Mouse (Mus musculus): Measurements from ENCODE around the gene Casc3. TPM values are rescaled to one million over a fixed set of nuclear protein-coding genes. Genes with fewer than 3 reads are reported as not detected.

Casc3 gene
- total and polyA plus RNA-seq, 3 experiments, result 14.4 to 71.7 (median 16.7) TPM

GRCm38 (mm10) chr11:98767713-98768112 lies 37.0 kb upstream of the Casc3 start:
- no peak overlapping the region for H3K4me3 ChIP-seq (replicated peaks in 1 of 3; ENCODE audit: low read depth in 2 of 3, low read length in 2 of 3, poor library complexity in 1 of 3)
- no peak for DNase-seq (ENCODE audit: extremely low read depth)
- H3K27ac ChIP-seq (ENCODE audit: insufficient read depth, low read depth), result no peak overlapping the region
- in situ Hi-C loops (cut with MboI; ENCODE audit: low pct_ligation_motif_present, low pct_unique_long_range_greater_than_20kb, low sequenced_read_pairs) (no loop called here), dilution Hi-C loops (cut with MboI; ENCODE audit: extremely low pct_ligation_motif_present, extremely low pct_unique_long_range_greater_than_20kb, low sequenced_read_pairs) (no loop called here)
- no peaks in the 10 kb centered on the region for H3K27me3 ChIP-seq (replicated peaks)
- no peak overlapping the region for H3K4me2 ChIP-seq (ENCODE audit: insufficient read depth, low read depth, poor library complexity, severe bottlenecking)
- TF ChIP-seq CTCF (conservative IDR thresholded peaks at IDR 0.05 in 1 of 2, IDR thresholded peaks at IDR 0.05 in 1 of 2; ENCODE audit: low read depth in 2 of 2, low read length in 2 of 2), result no peak
- no peak for TF ChIP-seq MEF2A (IDR thresholded peaks at IDR 0.05; ENCODE audit: borderline replicate concordance, low read depth, low read length)
- no peak for TF ChIP-seq RCOR1 (conservative IDR thresholded peaks at IDR 0.05; ENCODE audit: low read depth, low read length)
- no peak for TF ChIP-seq ETS1 (conservative IDR thresholded peaks at IDR 0.05; ENCODE audit: low read depth, low read length)
- TF ChIP-seq MXI1 (IDR thresholded peaks at IDR 0.05; ENCODE audit: low read depth, low read length), result no peak
- TF ChIP-seq IRF4 (IDR thresholded peaks at IDR 0.05; ENCODE audit: low read depth, low read length), result no peak
- TF ChIP-seq PAX5 (IDR thresholded peaks at IDR 0.05; ENCODE audit: low read length), result no peak
- TF ChIP-seq E2F4 (IDR thresholded peaks at IDR 0.05; ENCODE audit: insufficient replicate concordance, low read depth, low read length), result no peak
- no peak for TF ChIP-seq CHD2 (IDR thresholded peaks at IDR 0.05; ENCODE audit: low read length)
- TF ChIP-seq USF2 (conservative IDR thresholded peaks at IDR 0.05; ENCODE audit: low read depth, low read length), result no peak
- no peak for TF ChIP-seq MAFK (IDR thresholded peaks at IDR 0.05; ENCODE audit: insufficient replicate concordance, low read length)
- no peak for TF ChIP-seq JUN (IDR thresholded peaks at IDR 0.05; ENCODE audit: insufficient read depth, low read depth, low read length)
- TF ChIP-seq ZNF384 (IDR thresholded peaks at IDR 0.05; ENCODE audit: low read depth, low read length), result no peak
- TF ChIP-seq BHLHE40 (IDR thresholded peaks at IDR 0.05; ENCODE audit: low read depth, low read length), result no peak
- peaks cover 17 to 23% of the 10 kb centered on the region in 2 experiments for H3K4me1 ChIP-seq (ENCODE audit: control insufficient read depth in 1 of 2, insufficient read depth in 2 of 2)
- H3K79me2 ChIP-seq (replicated peaks; ENCODE audit: control insufficient read depth, extremely low read depth, insufficient read depth, poor library complexity, severe bottlenecking), result no peaks in the 10 kb centered on the region
- H3K9ac ChIP-seq (ENCODE audit: insufficient read depth, low read depth), result no peak overlapping the region
- H3K36me3 ChIP-seq (replicated peaks in 1 of 2; ENCODE audit: control insufficient read depth in 1 of 2, insufficient read depth in 1 of 2, low read length in 1 of 2), result peaks cover 0 to 16% of the 10 kb centered on the region in 2 experiments
- H3K9me3 ChIP-seq (replicated peaks; ENCODE audit: low read length), result no peaks in the 10 kb centered on the region

GRCm38 (mm10) chr11:98768127-98769006 lies 36.3 kb upstream of the Casc3 start:
- H3K27ac ChIP-seq (ENCODE audit: insufficient read depth, low read depth), result no peak overlapping the region
- H3K36me3 ChIP-seq (replicated peaks in 1 of 2; ENCODE audit: control insufficient read depth in 1 of 2, insufficient read depth in 1 of 2, low read length in 1 of 2), result peaks cover 0 to 15% of the 10 kb centered on the region in 2 experiments
- no peak overlapping the region for H3K9ac ChIP-seq (ENCODE audit: insufficient read depth, low read depth)
- no peak overlapping the region for H3K4me3 ChIP-seq (replicated peaks in 1 of 3; ENCODE audit: low read depth in 2 of 3, low read length in 2 of 3, poor library complexity in 1 of 3)
- DNase-seq (ENCODE audit: extremely low read depth), result no peak
- no peaks in the 10 kb centered on the region for H3K9me3 ChIP-seq (replicated peaks; ENCODE audit: low read length)
- H3K4me2 ChIP-seq (ENCODE audit: insufficient read depth, low read depth, poor library complexity, severe bottlenecking), result no peak overlapping the region
- peaks cover 20 to 24% of the 10 kb centered on the region in 2 experiments for H3K4me1 ChIP-seq (ENCODE audit: control insufficient read depth in 1 of 2, insufficient read depth in 2 of 2)
- H3K27me3 ChIP-seq (replicated peaks), result no peaks in the 10 kb centered on the region
- dilution Hi-C loops (cut with MboI; ENCODE audit: extremely low pct_ligation_motif_present, extremely low pct_unique_long_range_greater_than_20kb, low sequenced_read_pairs) (no loop called here), in situ Hi-C loops (cut with MboI; ENCODE audit: low pct_ligation_motif_present, low pct_unique_long_range_greater_than_20kb, low sequenced_read_pairs) (no loop called here)
- TF ChIP-seq E2F4 (IDR thresholded peaks at IDR 0.05; ENCODE audit: insufficient replicate concordance, low read depth, low read length) (no peak), PAX5 (IDR thresholded peaks at IDR 0.05; ENCODE audit: low read length) (no peak), HCFC1 (IDR thresholded peaks at IDR 0.05; ENCODE audit: low read depth, low read length) (no peak), USF2 (conservative IDR thresholded peaks at IDR 0.05; ENCODE audit: low read depth, low read length) (no peak), ZNF384 (IDR thresholded peaks at IDR 0.05; ENCODE audit: low read depth, low read length) (no peak), NELFE (IDR thresholded peaks at IDR 0.05; ENCODE audit: low read depth, low read length) (no peak), ELF1 (IDR thresholded peaks at IDR 0.05; ENCODE audit: low read depth, low read length) (no peak), BHLHE40 (IDR thresholded peaks at IDR 0.05; ENCODE audit: low read depth, low read length) (no peak), MYC (IDR thresholded peaks at IDR 0.05; ENCODE audit: low read depth, low read length) (no peak), ZMIZ1 (IDR thresholded peaks at IDR 0.05; ENCODE audit: low read depth, low read length) (no peak), KAT2A (IDR thresholded peaks at IDR 0.05; ENCODE audit: insufficient replicate concordance, low read length) (no peak), CHD2 (IDR thresholded peaks at IDR 0.05; ENCODE audit: low read length) (no peak), TBP (conservative IDR thresholded peaks at IDR 0.05; ENCODE audit: low read depth, low read length) (no peak), UBTF (IDR thresholded peaks at IDR 0.05; ENCODE audit: low read depth, low read length) (no peak), CHD1 (IDR thresholded peaks at IDR 0.05; ENCODE audit: low read depth, low read length) (no peak), ZKSCAN1 (IDR thresholded peaks at IDR 0.05; ENCODE audit: borderline replicate concordance, low read depth, low read length) (no peak)
- H3K79me2 ChIP-seq (replicated peaks; ENCODE audit: control insufficient read depth, extremely low read depth, insufficient read depth, poor library complexity, severe bottlenecking), result no peaks in the 10 kb centered on the region

Measured in CH12.LX (cell line).